Mouse (Mus musculus): Measurements from ENCODE around the gene Serpina10. TPM values are rescaled to one million over a fixed set of nuclear protein-coding genes. Genes with fewer than 3 reads are reported as not detected.

The Serpina10 gene
- polyA plus RNA-seq, 1 experiment from 2014 or later = not detected

DNA sequence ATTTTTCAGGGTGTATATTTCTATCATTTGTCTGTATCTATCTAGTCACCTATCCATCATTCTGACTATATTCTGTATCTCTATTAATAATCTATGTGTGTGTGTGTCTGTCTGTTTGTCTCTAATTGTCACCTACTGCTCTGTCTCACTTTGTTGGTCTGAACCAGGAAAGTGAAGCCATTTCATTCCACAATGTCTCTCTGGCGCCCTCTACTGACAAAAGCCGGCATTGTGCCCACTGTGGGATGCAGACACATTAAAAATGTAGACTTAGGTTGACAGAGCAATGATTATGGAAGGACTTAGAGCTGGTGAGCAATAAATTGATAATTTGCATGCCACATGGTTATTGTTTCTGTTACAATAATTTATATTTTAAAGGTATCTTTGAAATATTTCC lies 12.1 kb upstream of the Serpina10 start:
- Histone ChIP-seq H3K27me3 (ENCODE audit: control insufficient read depth, insufficient read depth, low read length) (no peaks in the 10 kb centered on the region), H3K4me3 (ENCODE audit: low read length) (no peak overlapping the region), H3K4me1 (ENCODE audit: control insufficient read depth, insufficient read depth, low read length) (no peaks in the 10 kb centered on the region), H3K36me3 (ENCODE audit: control insufficient read depth, insufficient read depth) (no peaks in the 10 kb centered on the region), H3K9me3 (replicated peaks; ENCODE audit: control insufficient read depth, low read length) (no peaks in the 10 kb centered on the region), H3K27ac (ENCODE audit: low read length) (no peak overlapping the region), H3K4me2 (ENCODE audit: low read depth, low read length) (no peak overlapping the region), H3K9ac (ENCODE audit: low read length) (no peak overlapping the region)
- 0% methylated on average over 2 of the region's 2 CpGs for WGBS
- ATAC-seq (replicated peaks; ENCODE audit: extremely low read depth, insufficient read depth, low FRiP score) = no peak

DNA sequence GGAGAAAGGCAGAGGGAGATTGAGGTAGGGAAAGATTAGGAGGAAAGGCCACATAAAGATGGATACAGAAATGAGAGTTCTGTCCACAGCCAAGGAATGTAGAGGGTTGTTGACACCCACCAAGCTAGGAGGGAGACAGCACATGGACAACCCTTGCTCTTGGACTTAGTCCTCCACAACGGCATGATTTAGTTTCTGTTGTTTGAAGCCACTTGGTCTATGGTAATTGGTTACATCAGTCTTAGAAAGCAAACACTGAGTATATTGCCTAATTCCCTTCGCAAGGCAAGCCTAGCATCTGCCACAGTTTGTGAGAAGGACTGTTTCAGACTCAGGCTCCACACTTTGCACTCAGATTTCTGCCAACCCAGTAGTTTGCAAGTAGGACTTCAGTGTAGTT lies 4.6 kb upstream of the Serpina10 start:
- Histone ChIP-seq H3K4me1 (ENCODE audit: control insufficient read depth, insufficient read depth, low read length) (no peaks in the 10 kb centered on the region), H3K36me3 (ENCODE audit: control insufficient read depth, insufficient read depth) (no peaks in the 10 kb centered on the region), H3K4me3 (ENCODE audit: low read length) (no peak overlapping the region), H3K27ac (ENCODE audit: low read length) (no peak overlapping the region), H3K27me3 (ENCODE audit: control insufficient read depth, insufficient read depth, low read length) (no peaks in the 10 kb centered on the region), H3K9me3 (replicated peaks; ENCODE audit: control insufficient read depth, low read length) (no peaks in the 10 kb centered on the region), H3K4me2 (ENCODE audit: low read depth, low read length) (no peak overlapping the region), H3K9ac (ENCODE audit: low read length) (no peak overlapping the region)
- 73% methylated on average over 2 of the region's 2 CpGs for WGBS
- no peak for ATAC-seq (replicated peaks; ENCODE audit: extremely low read depth, insufficient read depth, low FRiP score)

DNA sequence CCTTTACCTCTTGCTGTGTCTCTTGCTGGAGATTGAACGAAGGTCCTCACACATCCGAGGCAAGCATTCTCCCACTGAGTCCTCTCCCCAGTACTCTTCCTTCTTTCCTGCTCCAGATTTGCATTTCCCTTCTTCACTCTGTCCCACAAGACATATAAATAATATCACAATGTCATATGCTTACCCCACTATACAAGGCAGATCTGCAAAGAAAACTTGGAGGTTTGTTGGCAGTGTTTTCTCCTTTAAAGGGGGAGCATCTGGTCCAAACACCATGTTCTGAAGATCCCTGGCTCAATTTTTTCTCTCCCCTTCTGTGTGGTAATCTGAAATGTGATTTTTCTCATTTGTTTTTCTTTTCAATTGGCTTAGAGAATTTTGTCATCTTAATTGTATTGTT lies 3.2 kb upstream of the Serpina10 start:
- H3K4me1 ChIP-seq (ENCODE audit: control insufficient read depth, insufficient read depth, low read length) = no peaks in the 10 kb centered on the region
- H3K36me3 ChIP-seq (ENCODE audit: control insufficient read depth, insufficient read depth) = no peaks in the 10 kb centered on the region
- no peak overlapping the region for H3K4me2 ChIP-seq (ENCODE audit: low read depth, low read length)
- H3K9me3 ChIP-seq (replicated peaks; ENCODE audit: control insufficient read depth, low read length) = no peaks in the 10 kb centered on the region
- H3K27ac ChIP-seq (ENCODE audit: low read length) = no peak overlapping the region
- no peak overlapping the region for H3K4me3 ChIP-seq (ENCODE audit: low read length)
- 77% methylated on average over 2 of the region's 2 CpGs for WGBS
- no peak for ATAC-seq (replicated peaks; ENCODE audit: extremely low read depth, insufficient read depth, low FRiP score)
- H3K27me3 ChIP-seq (ENCODE audit: control insufficient read depth, insufficient read depth, low read length) = no peaks in the 10 kb centered on the region
- H3K9ac ChIP-seq (ENCODE audit: low read length) = no peak overlapping the region

DNA sequence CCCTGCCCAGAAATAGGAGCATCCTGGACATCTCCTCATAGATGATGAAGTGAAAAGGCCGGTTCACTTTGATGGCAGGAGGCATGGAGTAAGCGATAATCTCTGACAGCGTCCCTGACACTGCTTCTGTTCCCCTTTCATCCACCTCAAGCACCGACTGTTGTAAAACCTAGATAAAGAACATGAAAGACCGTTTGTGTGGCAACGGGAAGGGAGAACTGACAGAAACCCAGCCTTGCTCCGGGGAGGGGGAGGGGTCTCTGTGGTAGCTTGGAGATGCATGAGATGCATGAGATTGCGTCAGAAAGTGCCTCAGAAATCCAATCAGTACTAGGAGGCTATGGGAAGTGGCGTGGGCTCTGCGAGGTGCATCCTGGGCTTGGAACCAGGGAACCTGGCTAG lies 14.4 kb downstream of the Serpina10 start:
- H3K36me3 ChIP-seq (ENCODE audit: control insufficient read depth, insufficient read depth) = no peaks in the 10 kb centered on the region
- H3K9ac ChIP-seq (ENCODE audit: low read length) = no peak overlapping the region
- no peaks in the 10 kb centered on the region for H3K9me3 ChIP-seq (replicated peaks; ENCODE audit: control insufficient read depth, low read length)
- no peak overlapping the region for H3K4me3 ChIP-seq (ENCODE audit: low read length)
- no peaks in the 10 kb centered on the region for H3K4me1 ChIP-seq (ENCODE audit: control insufficient read depth, insufficient read depth, low read length)
- no peak overlapping the region for H3K4me2 ChIP-seq (ENCODE audit: low read depth, low read length)
- H3K27ac ChIP-seq (ENCODE audit: low read length) = no peak overlapping the region
- no peaks in the 10 kb centered on the region for H3K27me3 ChIP-seq (ENCODE audit: control insufficient read depth, insufficient read depth, low read length)
- ATAC-seq (replicated peaks; ENCODE audit: extremely low read depth, insufficient read depth, low FRiP score) = no peak
- 46% methylated on average over 10 of the region's 10 CpGs for WGBS

DNA sequence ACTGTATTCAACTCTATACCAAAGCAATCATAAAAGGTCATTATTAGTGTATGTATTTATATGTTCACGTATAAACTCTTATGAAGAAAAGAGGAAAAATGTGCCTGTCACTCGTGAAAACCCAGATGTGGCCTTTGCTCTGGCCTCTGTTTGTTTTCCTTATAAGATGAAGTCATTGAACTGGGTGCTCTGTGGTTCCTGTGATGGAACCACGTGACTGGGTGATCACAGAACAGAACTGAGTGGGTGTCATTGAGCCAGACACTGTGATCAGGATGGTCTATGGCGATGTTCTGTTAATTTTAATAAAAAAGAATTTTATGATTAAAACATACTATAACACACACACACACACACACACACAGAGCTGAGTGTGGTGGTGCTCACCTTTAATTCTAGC lies 15.5 kb downstream of the Serpina10 start:
- H3K4me1 ChIP-seq (ENCODE audit: control insufficient read depth, insufficient read depth, low read length) = no peaks in the 10 kb centered on the region
- H3K36me3 ChIP-seq (ENCODE audit: control insufficient read depth, insufficient read depth) = no peaks in the 10 kb centered on the region
- no peak overlapping the region for H3K4me3 ChIP-seq (ENCODE audit: low read length)
- H3K27ac ChIP-seq (ENCODE audit: low read length) = no peak overlapping the region
- ATAC-seq (replicated peaks; ENCODE audit: extremely low read depth, insufficient read depth, low FRiP score) = no peak
- no peaks in the 10 kb centered on the region for H3K9me3 ChIP-seq (replicated peaks; ENCODE audit: control insufficient read depth, low read length)
- H3K4me2 ChIP-seq (ENCODE audit: low read depth, low read length) = no peak overlapping the region
- H3K9ac ChIP-seq (ENCODE audit: low read length) = no peak overlapping the region
- 73% methylated on average over 4 of the region's 4 CpGs for WGBS
- no peaks in the 10 kb centered on the region for H3K27me3 ChIP-seq (ENCODE audit: control insufficient read depth, insufficient read depth, low read length)

DNA sequence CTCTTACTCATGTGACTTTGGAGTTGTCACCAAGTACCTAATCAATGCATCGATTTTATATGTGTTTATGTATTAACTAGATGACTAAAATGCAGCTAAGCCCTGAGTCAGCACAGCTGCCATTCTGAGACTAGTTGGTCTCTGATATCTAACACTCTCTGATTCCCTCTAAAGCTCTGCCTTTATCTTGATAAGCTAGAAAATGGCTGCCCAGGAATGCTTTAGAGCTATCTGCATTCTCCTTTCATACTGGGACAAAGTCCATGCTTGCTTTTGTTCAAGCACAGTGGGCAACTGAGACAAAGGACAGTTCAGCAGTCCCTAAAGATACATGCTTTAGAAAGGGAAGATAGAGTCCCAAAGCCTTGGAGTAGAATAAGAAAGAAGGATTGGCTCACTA lies 16.1 kb downstream of the Serpina10 start:
- H3K4me2 ChIP-seq (ENCODE audit: low read depth, low read length) = no peak overlapping the region
- H3K27me3 ChIP-seq (ENCODE audit: control insufficient read depth, insufficient read depth, low read length) = no peaks in the 10 kb centered on the region
- no peak overlapping the region for H3K9ac ChIP-seq (ENCODE audit: low read length)
- WGBS = 82% methylated on average over 1 of the region's 1 CpGs
- no peak overlapping the region for H3K27ac ChIP-seq (ENCODE audit: low read length)
- no peaks in the 10 kb centered on the region for H3K36me3 ChIP-seq (ENCODE audit: control insufficient read depth, insufficient read depth)
- ATAC-seq (replicated peaks; ENCODE audit: extremely low read depth, insufficient read depth, low FRiP score) = no peak
- no peaks in the 10 kb centered on the region for H3K9me3 ChIP-seq (replicated peaks; ENCODE audit: control insufficient read depth, low read length)
- no peak overlapping the region for H3K4me3 ChIP-seq (ENCODE audit: low read length)
- H3K4me1 ChIP-seq (ENCODE audit: control insufficient read depth, insufficient read depth, low read length) = no peaks in the 10 kb centered on the region

DNA sequence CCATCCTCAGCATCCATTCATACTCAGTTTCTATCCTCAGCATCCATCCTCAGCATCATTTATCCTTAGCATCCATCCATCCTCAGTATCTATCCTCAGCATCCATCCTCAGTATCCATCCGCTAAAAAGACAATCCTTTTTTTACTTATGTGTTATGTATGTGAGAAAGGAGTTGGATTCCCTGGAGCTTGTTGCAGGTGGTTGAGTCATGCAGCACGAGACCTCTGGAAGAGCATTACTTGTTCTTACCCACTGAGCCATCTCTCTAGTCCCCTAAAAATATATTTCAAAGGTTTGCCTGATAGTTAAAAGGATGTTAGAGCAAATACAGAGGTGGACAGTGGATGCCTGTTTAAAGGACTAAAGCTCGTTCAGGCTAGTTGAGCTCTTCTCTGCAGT lies 29.4 kb downstream of the Serpina10 start:
- Histone ChIP-seq H3K9ac (ENCODE audit: low read length) (no peak overlapping the region), H3K27me3 (ENCODE audit: control insufficient read depth, insufficient read depth, low read length) (no peaks in the 10 kb centered on the region), H3K4me2 (ENCODE audit: low read depth, low read length) (no peak overlapping the region), H3K27ac (ENCODE audit: low read length) (no peak overlapping the region), H3K9me3 (replicated peaks; ENCODE audit: control insufficient read depth, low read length) (no peaks in the 10 kb centered on the region), H3K4me1 (ENCODE audit: control insufficient read depth, insufficient read depth, low read length) (no peaks in the 10 kb centered on the region), H3K4me3 (ENCODE audit: low read length) (no peak overlapping the region), H3K36me3 (ENCODE audit: control insufficient read depth, insufficient read depth) (no peaks in the 10 kb centered on the region)
- 77% methylated on average over 3 of the region's 3 CpGs for WGBS
- ATAC-seq (replicated peaks; ENCODE audit: extremely low read depth, insufficient read depth, low FRiP score) = no peak

DNA sequence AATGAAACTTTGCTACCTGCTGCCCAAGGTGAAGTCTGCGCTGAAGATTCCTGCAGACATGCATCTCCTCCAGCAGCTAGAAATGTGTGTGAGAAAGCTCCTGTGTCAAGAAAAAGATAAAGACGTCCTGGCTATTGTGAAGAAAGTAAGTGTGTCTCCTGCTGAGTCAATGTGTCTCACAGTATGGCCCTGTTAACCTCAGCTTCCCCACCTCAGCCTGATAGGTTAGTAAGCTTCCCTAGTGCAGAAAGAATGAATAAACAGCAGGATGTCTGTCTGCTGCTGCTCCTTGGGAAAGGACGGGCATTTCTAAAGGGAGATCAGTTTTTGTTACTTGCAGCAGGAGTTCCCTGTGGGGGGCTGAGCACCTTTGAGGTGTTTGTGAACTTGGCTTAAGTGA lies 30.9 kb downstream of the Serpina10 start:
- Histone ChIP-seq H3K36me3 (ENCODE audit: control insufficient read depth, insufficient read depth) (no peaks in the 10 kb centered on the region), H3K4me3 (ENCODE audit: low read length) (no peak overlapping the region), H3K27me3 (ENCODE audit: control insufficient read depth, insufficient read depth, low read length) (no peaks in the 10 kb centered on the region), H3K4me2 (ENCODE audit: low read depth, low read length) (no peak overlapping the region), H3K9ac (ENCODE audit: low read length) (no peak overlapping the region), H3K9me3 (replicated peaks; ENCODE audit: control insufficient read depth, low read length) (no peaks in the 10 kb centered on the region), H3K27ac (ENCODE audit: low read length) (no peak overlapping the region), H3K4me1 (ENCODE audit: control insufficient read depth, insufficient read depth, low read length) (no peaks in the 10 kb centered on the region)
- no peak for ATAC-seq (replicated peaks; ENCODE audit: extremely low read depth, insufficient read depth, low FRiP score)
- WGBS = 28% methylated on average over 3 of the region's 3 CpGs

DNA sequence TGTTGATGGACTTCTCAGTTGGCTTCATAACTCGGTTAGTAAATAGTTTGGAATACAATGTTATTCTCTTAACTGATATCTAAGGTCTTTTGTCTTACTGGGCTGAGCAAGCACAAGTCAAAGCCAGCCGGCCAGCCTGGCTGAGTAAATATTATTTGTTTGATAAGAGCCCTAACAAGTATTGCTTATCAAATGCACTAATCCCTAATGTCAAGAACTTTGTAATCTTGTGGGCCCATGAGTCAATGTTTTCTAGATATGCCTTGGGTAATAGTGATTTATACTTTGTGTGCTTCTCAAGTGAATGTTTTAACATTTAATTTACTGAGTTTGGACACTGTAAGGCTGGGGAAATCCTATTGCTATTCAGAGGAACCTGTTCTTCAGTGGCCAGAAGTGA lies 32.8 kb downstream of the Serpina10 start:
- H3K4me3 ChIP-seq (ENCODE audit: low read length) = no peak overlapping the region
- no peak for ATAC-seq (replicated peaks; ENCODE audit: extremely low read depth, insufficient read depth, low FRiP score)
- no peak overlapping the region for H3K4me2 ChIP-seq (ENCODE audit: low read depth, low read length)
- no peak overlapping the region for H3K27ac ChIP-seq (ENCODE audit: low read length)
- no peak overlapping the region for H3K9ac ChIP-seq (ENCODE audit: low read length)
- WGBS = 19% methylated on average over 2 of the region's 2 CpGs
- H3K36me3 ChIP-seq (ENCODE audit: control insufficient read depth, insufficient read depth) = no peaks in the 10 kb centered on the region
- no peaks in the 10 kb centered on the region for H3K9me3 ChIP-seq (replicated peaks; ENCODE audit: control insufficient read depth, low read length)
- no peaks in the 10 kb centered on the region for H3K27me3 ChIP-seq (ENCODE audit: control insufficient read depth, insufficient read depth, low read length)
- H3K4me1 ChIP-seq (ENCODE audit: control insufficient read depth, insufficient read depth, low read length) = no peaks in the 10 kb centered on the region

DNA sequence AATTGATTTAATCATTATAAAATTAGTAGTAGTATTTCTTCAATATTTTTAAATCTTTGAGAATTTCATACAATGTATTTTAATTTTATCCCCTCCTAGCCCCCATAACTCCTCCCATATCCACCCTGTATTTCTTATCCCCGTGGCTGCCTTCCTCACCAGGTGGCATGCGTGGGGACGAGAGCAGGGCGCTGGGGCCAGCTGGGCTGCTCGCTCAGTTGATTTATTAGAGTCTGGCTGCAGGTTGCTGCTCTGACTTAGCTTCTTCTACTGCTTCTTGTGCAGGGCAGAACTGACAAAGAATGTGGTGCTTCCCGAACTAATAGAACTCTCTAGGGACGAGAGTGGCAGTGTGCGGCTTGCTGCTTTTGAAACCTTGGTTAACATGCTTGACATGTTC lies 47.5 kb downstream of the Serpina10 start:
- H3K4me3 ChIP-seq (ENCODE audit: low read length) = no peak overlapping the region
- H3K36me3 ChIP-seq (ENCODE audit: control insufficient read depth, insufficient read depth) = no peaks in the 10 kb centered on the region
- H3K27ac ChIP-seq (ENCODE audit: low read length) = no peak overlapping the region
- WGBS = 80% methylated on average over 8 of the region's 8 CpGs
- no peak overlapping the region for H3K9ac ChIP-seq (ENCODE audit: low read length)
- H3K9me3 ChIP-seq (replicated peaks; ENCODE audit: control insufficient read depth, low read length) = no peaks in the 10 kb centered on the region
- H3K27me3 ChIP-seq (ENCODE audit: control insufficient read depth, insufficient read depth, low read length) = no peaks in the 10 kb centered on the region
- ATAC-seq (replicated peaks; ENCODE audit: extremely low read depth, insufficient read depth, low FRiP score) = no peak
- no peak overlapping the region for H3K4me2 ChIP-seq (ENCODE audit: low read depth, low read length)
- H3K4me1 ChIP-seq (ENCODE audit: control insufficient read depth, insufficient read depth, low read length) = no peaks in the 10 kb centered on the region

All from heart, embryonic 16.5 days (tissue).